Mouse (Mus musculus) stomach, postnatal 0 days (tissue): ENCODE measurements around the gene Prkce.

ENCODE experiments used
- CTCF ChIP-seq: IDR thresholded peaks from 2 replicates; pipeline ENCODE4 v1.5.1; 2016; ENCODE audit warnings: antibody characterized with exemption, low read depth, mild to moderate bottlenecking, moderate library complexity
- EP300 ChIP-seq: optimal IDR thresholded peaks from 2 replicates; pipeline ENCODE3; 2016; ENCODE audit warnings: antibody characterized with exemption

- no peak for TF ChIP-seq CTCF
- TF ChIP-seq EP300 = no peak
These were observed 86.7 kb downstream of the Prkce start for GRCm38 (mm10) chr17:86254285-86254684.
